Mouse (Mus musculus): ENCODE results near the gene Fam83b.

Fam83b gene

GRCm38 (mm10) chr9:76566515-76567280 is at the start of gene Fam83b:
Gene Fam83b, minus strand, starts transcription at chr9:76567116.
- Histone ChIP-seq H3K36me3 (ENCODE audit: control insufficient read depth, insufficient read depth, low read length, poor library complexity, severe bottlenecking) (no peaks in the 10 kb centered on the region), H3K27me3 (ENCODE audit: control insufficient read depth, insufficient read depth, low read length, poor library complexity, severe bottlenecking) (peaks cover 2% of the 10 kb centered on the region)
- DNase-seq (ENCODE audit: low read depth, low spot score): peak; percentile 1

GRCm38 (mm10) chr9:76614165-76614564 is 47.2 kb upstream of the Fam83b start:
- no peak for DNase-seq (ENCODE audit: low read depth, low spot score)
- Histone ChIP-seq H3K27me3 (ENCODE audit: control insufficient read depth, insufficient read depth, low read length, poor library complexity, severe bottlenecking) (no peaks in the 10 kb centered on the region), H3K36me3 (ENCODE audit: control insufficient read depth, insufficient read depth, low read length, poor library complexity, severe bottlenecking) (no peaks in the 10 kb centered on the region)

GRCm38 (mm10) chr9:76603744-76604143 is 36.8 kb upstream of the Fam83b start:
- H3K36me3 ChIP-seq (ENCODE audit: control insufficient read depth, insufficient read depth, low read length, poor library complexity, severe bottlenecking): no peaks in the 10 kb centered on the region
- H3K27me3 ChIP-seq (ENCODE audit: control insufficient read depth, insufficient read depth, low read length, poor library complexity, severe bottlenecking): no peaks in the 10 kb centered on the region
- no peak for DNase-seq (ENCODE audit: low read depth, low spot score)

GRCm38 (mm10) chr9:76602874-76603273 is 36.0 kb upstream of the Fam83b start:
- no peak for DNase-seq (ENCODE audit: low read depth, low spot score)

GRCm38 (mm10) chr9:76597395-76597794 is 30.5 kb upstream of the Fam83b start:
- DNase-seq (ENCODE audit: low read depth, low spot score): no peak

More at GRCm38 (mm10) chr9:76602874-76603273, 36.0 kb upstream of the Fam83b start:
- Histone ChIP-seq H3K36me3 (ENCODE audit: control insufficient read depth, insufficient read depth, low read length, poor library complexity, severe bottlenecking) (no peaks in the 10 kb centered on the region), H3K27me3 (ENCODE audit: control insufficient read depth, insufficient read depth, low read length, poor library complexity, severe bottlenecking) (no peaks in the 10 kb centered on the region)

GRCm38 (mm10) chr9:76593841-76594240 is 26.9 kb upstream of the Fam83b start:
- no peaks in the 10 kb centered on the region for H3K27me3 ChIP-seq (ENCODE audit: control insufficient read depth, insufficient read depth, low read length, poor library complexity, severe bottlenecking)
- no peaks in the 10 kb centered on the region for H3K36me3 ChIP-seq (ENCODE audit: control insufficient read depth, insufficient read depth, low read length, poor library complexity, severe bottlenecking)
- no peak for DNase-seq (ENCODE audit: low read depth, low spot score)

More at GRCm38 (mm10) chr9:76597395-76597794, 30.5 kb upstream of the Fam83b start:
- Histone ChIP-seq H3K27me3 (ENCODE audit: control insufficient read depth, insufficient read depth, low read length, poor library complexity, severe bottlenecking) (no peaks in the 10 kb centered on the region), H3K36me3 (ENCODE audit: control insufficient read depth, insufficient read depth, low read length, poor library complexity, severe bottlenecking) (no peaks in the 10 kb centered on the region)

GRCm38 (mm10) chr9:76583943-76584342 is 17.0 kb upstream of the Fam83b start:
- no peaks in the 10 kb centered on the region for H3K27me3 ChIP-seq (ENCODE audit: control insufficient read depth, insufficient read depth, low read length, poor library complexity, severe bottlenecking)
- no peak for DNase-seq (ENCODE audit: low read depth, low spot score)
- no peaks in the 10 kb centered on the region for H3K36me3 ChIP-seq (ENCODE audit: control insufficient read depth, insufficient read depth, low read length, poor library complexity, severe bottlenecking)

GRCm38 (mm10) chr9:76581966-76582365 is 15.1 kb upstream of the Fam83b start:
- Histone ChIP-seq H3K36me3 (ENCODE audit: control insufficient read depth, insufficient read depth, low read length, poor library complexity, severe bottlenecking) (no peaks in the 10 kb centered on the region), H3K27me3 (ENCODE audit: control insufficient read depth, insufficient read depth, low read length, poor library complexity, severe bottlenecking) (no peaks in the 10 kb centered on the region)
- no peak for DNase-seq (ENCODE audit: low read depth, low spot score)

- no peak for DNase-seq (ENCODE audit: low read depth, low spot score)
- Histone ChIP-seq H3K27me3 (ENCODE audit: control insufficient read depth, insufficient read depth, low read length, poor library complexity, severe bottlenecking) (peaks cover 2% of the 10 kb centered on the region), H3K36me3 (ENCODE audit: control insufficient read depth, insufficient read depth, low read length, poor library complexity, severe bottlenecking) (no peaks in the 10 kb centered on the region)
Measured at GRCm38 (mm10) chr9:76567281-76567655, 352 bp upstream of the Fam83b start.

- no peaks in the 10 kb centered on the region for H3K36me3 ChIP-seq (ENCODE audit: control insufficient read depth, insufficient read depth, low read length, poor library complexity, severe bottlenecking)
- peaks cover 2% of the 10 kb centered on the region for H3K27me3 ChIP-seq (ENCODE audit: control insufficient read depth, insufficient read depth, low read length, poor library complexity, severe bottlenecking)
- no peak for DNase-seq (ENCODE audit: low read depth, low spot score)
Measured at GRCm38 (mm10) chr9:76565656-76566055, 1.3 kb downstream of the Fam83b start.

- DNase-seq (ENCODE audit: low read depth, low spot score): no peak
- Histone ChIP-seq H3K27me3 (ENCODE audit: control insufficient read depth, insufficient read depth, low read length, poor library complexity, severe bottlenecking) (peaks cover 2% of the 10 kb centered on the region), H3K36me3 (ENCODE audit: control insufficient read depth, insufficient read depth, low read length, poor library complexity, severe bottlenecking) (no peaks in the 10 kb centered on the region)
Measured at GRCm38 (mm10) chr9:76564071-76564470, 2.8 kb downstream of the Fam83b start.

GRCm38 (mm10) chr9:76562794-76563193 is 4.1 kb downstream of the Fam83b start:
- Histone ChIP-seq H3K27me3 (ENCODE audit: control insufficient read depth, insufficient read depth, low read length, poor library complexity, severe bottlenecking) (peaks cover 2% of the 10 kb centered on the region), H3K36me3 (ENCODE audit: control insufficient read depth, insufficient read depth, low read length, poor library complexity, severe bottlenecking) (no peaks in the 10 kb centered on the region)
- DNase-seq (ENCODE audit: low read depth, low spot score): no peak

- H3K36me3 ChIP-seq (ENCODE audit: control insufficient read depth, insufficient read depth, low read length, poor library complexity, severe bottlenecking): no peaks in the 10 kb centered on the region
- H3K27me3 ChIP-seq (ENCODE audit: control insufficient read depth, insufficient read depth, low read length, poor library complexity, severe bottlenecking): no peaks in the 10 kb centered on the region
- no peak for DNase-seq (ENCODE audit: low read depth, low spot score)
Measured at GRCm38 (mm10) chr9:76559240-76559639, 7.7 kb downstream of the Fam83b start.

- DNase-seq (ENCODE audit: low read depth, low spot score): no peak
- no peaks in the 10 kb centered on the region for H3K36me3 ChIP-seq (ENCODE audit: control insufficient read depth, insufficient read depth, low read length, poor library complexity, severe bottlenecking)
- no peaks in the 10 kb centered on the region for H3K27me3 ChIP-seq (ENCODE audit: control insufficient read depth, insufficient read depth, low read length, poor library complexity, severe bottlenecking)
Measured at GRCm38 (mm10) chr9:76553758-76554157, 13.2 kb downstream of the Fam83b start.

GRCm38 (mm10) chr9:76553115-76553514 is 13.8 kb downstream of the Fam83b start:
- Histone ChIP-seq H3K36me3 (ENCODE audit: control insufficient read depth, insufficient read depth, low read length, poor library complexity, severe bottlenecking) (no peaks in the 10 kb centered on the region), H3K27me3 (ENCODE audit: control insufficient read depth, insufficient read depth, low read length, poor library complexity, severe bottlenecking) (no peaks in the 10 kb centered on the region)
- no peak for DNase-seq (ENCODE audit: low read depth, low spot score)

GRCm38 (mm10) chr9:76546714-76547113 is 20.2 kb downstream of the Fam83b start:
- H3K27me3 ChIP-seq (ENCODE audit: control insufficient read depth, insufficient read depth, low read length, poor library complexity, severe bottlenecking): no peaks in the 10 kb centered on the region
- H3K36me3 ChIP-seq (ENCODE audit: control insufficient read depth, insufficient read depth, low read length, poor library complexity, severe bottlenecking): no peaks in the 10 kb centered on the region
- DNase-seq (ENCODE audit: low read depth, low spot score): no peak
